Mouse (Mus musculus): ENCODE results near the gene Kctd5. TPM values are rescaled to one million over a fixed set of nuclear protein-coding genes. Genes with fewer than 3 reads are reported as not detected.

Gene Kctd5
- polyA plus RNA-seq, 1 experiment from 2014 or later, result 92.3 TPM

DNA sequence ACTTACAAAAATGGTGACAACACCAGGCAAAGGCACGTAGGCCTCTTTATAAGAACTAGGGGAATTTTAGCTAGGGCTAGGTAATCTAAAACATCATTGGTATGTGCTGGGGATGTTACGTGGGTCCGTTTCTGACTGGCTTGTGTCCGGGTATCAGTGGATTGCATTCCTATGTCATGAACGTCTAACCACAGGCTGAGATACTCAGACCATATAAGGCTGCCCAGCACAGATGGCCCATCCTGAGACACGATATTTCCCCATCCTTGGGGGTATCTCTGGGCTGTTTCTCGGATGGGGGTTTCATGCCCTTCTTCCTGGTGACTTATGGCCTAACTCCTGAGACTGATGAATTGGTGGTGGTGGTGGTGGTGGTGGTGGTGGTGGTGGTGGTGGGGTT lies 38.2 kb downstream of the Kctd5 start:
- no peak overlapping the region for H3K4me2 ChIP-seq (replicated peaks)
- no peak for ATAC-seq (ENCODE audit: low FRiP score, low read depth)
- no peak overlapping the region for H3K4me3 ChIP-seq
- H3K36me3 ChIP-seq, result no peaks in the 10 kb centered on the region
- H3K9ac ChIP-seq (replicated peaks), result no peak overlapping the region
- no peaks in the 10 kb centered on the region for H3K4me1 ChIP-seq
- H3K27me3 ChIP-seq, result no peaks in the 10 kb centered on the region
- 87% methylated on average over 7 of the region's 7 CpGs for WGBS
- H3K9me3 ChIP-seq, result 0 out of 2 replicates have a peak, but pooled peaks cover 2% of the 10 kb centered on the region
- H3K27ac ChIP-seq (replicated peaks), result no peak overlapping the region

DNA sequence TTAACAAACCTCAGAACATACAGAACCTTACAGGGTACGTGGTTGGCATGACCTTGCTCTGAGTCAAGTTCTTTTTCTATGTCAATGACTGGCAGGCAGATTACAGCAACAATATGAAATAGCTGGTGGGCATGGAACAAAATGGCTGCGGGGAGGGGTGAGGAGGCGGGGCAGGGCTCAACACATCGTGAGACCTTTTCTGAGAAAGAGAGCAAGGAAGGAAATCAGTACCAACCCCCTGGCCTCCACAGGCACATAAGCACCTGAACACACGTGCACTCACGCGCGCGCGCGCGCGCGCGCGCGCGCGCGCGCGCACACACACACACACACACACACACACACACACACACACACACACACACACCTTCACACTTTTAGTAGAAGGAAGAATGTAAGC lies 42.7 kb downstream of the Kctd5 start:
- H3K4me2 ChIP-seq (replicated peaks), result no peak overlapping the region
- ATAC-seq (ENCODE audit: low FRiP score, low read depth), result no peak
- WGBS, result 90% methylated on average over 11 of the region's 22 CpGs
- no peaks in the 10 kb centered on the region for H3K27me3 ChIP-seq
- no peak overlapping the region for H3K27ac ChIP-seq (replicated peaks)
- no peaks in the 10 kb centered on the region for H3K4me1 ChIP-seq
- H3K9me3 ChIP-seq, result no peaks in the 10 kb centered on the region
- H3K36me3 ChIP-seq, result no peaks in the 10 kb centered on the region
- no peak overlapping the region for H3K4me3 ChIP-seq
- no peak overlapping the region for H3K9ac ChIP-seq (replicated peaks)

DNA sequence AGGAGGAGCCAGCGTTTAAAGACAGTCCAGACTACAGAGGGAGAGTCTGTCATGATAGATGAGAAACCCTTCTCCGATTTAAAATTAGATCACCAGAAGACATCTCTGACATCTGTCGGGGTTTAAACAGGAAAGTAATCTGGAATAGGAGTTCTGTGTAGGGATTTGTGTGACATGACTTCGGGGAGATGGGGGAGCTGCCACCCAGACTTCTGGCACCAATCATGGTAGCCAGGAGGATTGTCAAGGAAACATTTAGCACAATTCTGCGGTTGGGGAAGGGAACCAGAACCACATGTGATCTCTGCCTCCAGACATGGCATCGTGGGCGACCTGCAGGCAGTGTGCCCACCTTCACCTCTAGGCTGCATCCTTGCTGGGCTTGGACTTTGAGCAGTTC lies 43.8 kb downstream of the Kctd5 start:
- 84% methylated on average over 7 of the region's 7 CpGs for WGBS
- H3K27ac ChIP-seq (replicated peaks), result no peak overlapping the region
- H3K9me3 ChIP-seq, result no peaks in the 10 kb centered on the region
- no peaks in the 10 kb centered on the region for H3K36me3 ChIP-seq
- no peak overlapping the region for H3K4me2 ChIP-seq (replicated peaks)
- H3K4me3 ChIP-seq, result no peak overlapping the region
- ATAC-seq (ENCODE audit: low FRiP score, low read depth), result no peak
- no peak overlapping the region for H3K9ac ChIP-seq (replicated peaks)
- H3K27me3 ChIP-seq, result no peaks in the 10 kb centered on the region
- no peaks in the 10 kb centered on the region for H3K4me1 ChIP-seq

DNA sequence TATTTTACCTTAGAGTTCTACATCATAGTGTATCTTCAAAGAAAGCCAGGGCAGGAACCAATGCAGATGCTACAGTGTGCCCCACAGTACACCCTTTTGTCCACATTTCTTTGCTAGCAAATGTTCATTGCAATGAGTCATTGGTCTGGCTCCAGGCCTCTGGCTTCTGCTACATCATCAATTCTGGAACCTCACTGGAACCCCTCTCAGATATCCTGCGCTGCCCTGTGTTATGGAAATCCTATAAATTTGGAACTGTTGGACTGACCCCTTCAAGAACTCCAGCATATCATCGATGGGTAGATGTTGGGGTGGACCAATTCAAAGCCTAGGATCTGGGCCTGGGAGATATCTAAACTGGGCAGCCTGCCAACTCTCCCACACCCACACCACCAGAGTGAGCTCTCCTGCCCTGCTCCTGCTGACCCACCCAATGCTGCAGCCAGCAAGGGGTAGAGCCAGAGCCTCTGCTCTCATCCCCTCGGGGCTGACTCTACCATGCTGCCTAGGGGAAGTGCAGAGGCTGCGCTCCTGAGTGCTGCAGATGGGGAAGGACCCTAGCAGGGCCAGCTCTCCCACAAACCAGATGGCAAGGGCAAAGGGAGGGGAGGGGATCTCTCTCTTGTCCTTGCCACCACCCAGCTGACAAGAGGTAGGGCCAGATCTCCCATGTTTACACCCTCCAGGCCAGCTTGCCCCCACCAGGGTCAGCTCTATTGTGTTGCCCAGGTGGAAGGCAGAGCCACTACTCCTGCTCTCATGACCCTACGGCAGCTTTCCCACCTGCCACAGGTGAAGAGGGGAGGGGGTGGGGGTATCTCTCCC lies 51.7 kb downstream of the Kctd5 start:
- H3K27me3 ChIP-seq, result 0 out of 2 replicates have a peak, but pooled peaks cover 7% of the 10 kb centered on the region
- no peaks in the 10 kb centered on the region for H3K4me1 ChIP-seq
- H3K4me2 ChIP-seq (replicated peaks), result no peak overlapping the region
- no peak for ATAC-seq (ENCODE audit: low FRiP score, low read depth)
- no peak overlapping the region for H3K9ac ChIP-seq (replicated peaks)
- WGBS, result 78% methylated on average over 5 of the region's 5 CpGs
- no peaks in the 10 kb centered on the region for H3K9me3 ChIP-seq
- H3K27ac ChIP-seq (replicated peaks), result no peak overlapping the region
- H3K4me3 ChIP-seq, result no peak overlapping the region
- no peaks in the 10 kb centered on the region for H3K36me3 ChIP-seq

DNA sequence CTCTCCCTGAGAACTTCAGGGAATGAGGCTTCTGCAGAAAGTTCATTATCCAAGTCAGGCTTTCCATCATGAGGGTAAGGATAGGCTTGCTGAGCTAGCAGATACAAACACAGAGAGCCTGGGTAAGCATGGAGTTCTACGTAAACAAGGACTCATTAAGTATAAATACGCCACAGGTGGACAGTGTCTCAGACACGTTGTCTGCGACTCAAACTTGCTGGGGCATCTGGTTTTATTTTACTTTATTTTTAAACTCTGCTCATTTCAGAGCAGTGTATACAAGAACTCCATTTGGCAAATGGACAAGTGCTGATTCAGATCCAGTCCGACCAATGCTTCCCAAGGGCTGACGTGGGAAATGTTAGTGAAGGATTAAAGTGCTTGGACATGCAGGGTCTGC lies 52.6 kb downstream of the Kctd5 start:
- no peaks in the 10 kb centered on the region for H3K9me3 ChIP-seq
- ATAC-seq (ENCODE audit: low FRiP score, low read depth), result no peak
- no peak overlapping the region for H3K4me3 ChIP-seq
- 0 out of 2 replicates have a peak, but pooled peaks cover 7% of the 10 kb centered on the region for H3K27me3 ChIP-seq
- H3K4me1 ChIP-seq, result no peaks in the 10 kb centered on the region
- WGBS, result 87% methylated on average over 6 of the region's 6 CpGs
- no peak overlapping the region for H3K4me2 ChIP-seq (replicated peaks)
- no peak overlapping the region for H3K27ac ChIP-seq (replicated peaks)
- H3K9ac ChIP-seq (replicated peaks), result no peak overlapping the region
- no peaks in the 10 kb centered on the region for H3K36me3 ChIP-seq

DNA sequence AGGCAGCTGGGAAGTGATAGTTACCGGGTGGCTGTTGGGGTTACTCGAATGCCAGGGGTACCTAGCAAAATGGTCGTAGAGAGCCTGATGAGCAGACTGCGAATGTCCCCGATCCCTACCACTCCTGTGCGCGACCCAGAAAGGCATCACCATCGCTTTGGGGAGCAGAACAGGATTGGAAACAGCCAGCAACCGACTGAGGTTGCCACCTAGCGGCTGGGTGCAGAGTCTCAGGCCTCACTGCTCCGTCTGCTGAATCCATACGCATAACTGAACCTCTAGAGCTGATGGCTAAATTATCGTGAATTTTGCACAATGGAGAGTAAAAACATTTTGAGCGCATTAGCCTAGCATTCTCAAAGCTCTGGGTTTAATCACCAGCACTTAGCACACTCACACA lies 57.6 kb downstream of the Kctd5 start:
- Histone ChIP-seq H3K27ac (replicated peaks) (no peak overlapping the region), H3K36me3 (no peaks in the 10 kb centered on the region), H3K9me3 (no peaks in the 10 kb centered on the region), H3K4me3 (no peak overlapping the region), H3K9ac (replicated peaks) (no peak overlapping the region), H3K4me1 (no peaks in the 10 kb centered on the region), H3K4me2 (replicated peaks) (no peak overlapping the region), H3K27me3 (no peaks in the 10 kb centered on the region)
- no peak for ATAC-seq (ENCODE audit: low FRiP score, low read depth)
- WGBS, result 27% methylated on average over 14 of the region's 14 CpGs

DNA sequence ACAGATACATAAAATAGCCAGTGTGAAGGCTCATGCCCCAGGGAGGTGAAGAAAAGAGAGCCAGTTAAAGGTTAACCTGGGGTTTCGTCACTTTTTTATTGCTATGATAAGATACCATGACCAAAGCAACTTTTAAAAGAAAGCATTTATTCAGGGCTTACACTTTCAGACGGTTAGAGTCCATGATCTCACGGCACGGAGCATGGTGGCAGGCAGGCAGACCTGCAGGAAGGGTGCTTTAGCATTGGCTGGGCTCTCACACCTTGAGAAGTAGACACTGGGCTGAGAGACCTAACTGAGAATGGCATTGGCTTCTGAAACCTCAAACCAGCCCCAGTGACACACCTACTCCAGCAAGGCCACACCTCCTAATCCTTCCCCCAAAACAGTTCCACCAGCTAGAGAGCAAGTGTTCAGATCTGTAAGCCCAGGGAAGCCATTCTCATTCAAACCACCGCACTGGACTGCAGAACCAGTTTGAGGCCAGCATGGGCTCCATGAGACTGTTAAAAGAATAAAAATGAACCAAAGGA lies 58.8 kb downstream of the Kctd5 start:
- Histone ChIP-seq H3K9me3 (no peaks in the 10 kb centered on the region), H3K27ac (replicated peaks) (no peak overlapping the region), H3K9ac (replicated peaks) (no peak overlapping the region), H3K36me3 (no peaks in the 10 kb centered on the region), H3K4me3 (no peak overlapping the region), H3K4me2 (replicated peaks) (no peak overlapping the region), H3K27me3 (no peaks in the 10 kb centered on the region), H3K4me1 (no peaks in the 10 kb centered on the region)
- 90% methylated on average over 5 of the region's 5 CpGs for WGBS
- no peak for ATAC-seq (ENCODE audit: low FRiP score, low read depth)

DNA sequence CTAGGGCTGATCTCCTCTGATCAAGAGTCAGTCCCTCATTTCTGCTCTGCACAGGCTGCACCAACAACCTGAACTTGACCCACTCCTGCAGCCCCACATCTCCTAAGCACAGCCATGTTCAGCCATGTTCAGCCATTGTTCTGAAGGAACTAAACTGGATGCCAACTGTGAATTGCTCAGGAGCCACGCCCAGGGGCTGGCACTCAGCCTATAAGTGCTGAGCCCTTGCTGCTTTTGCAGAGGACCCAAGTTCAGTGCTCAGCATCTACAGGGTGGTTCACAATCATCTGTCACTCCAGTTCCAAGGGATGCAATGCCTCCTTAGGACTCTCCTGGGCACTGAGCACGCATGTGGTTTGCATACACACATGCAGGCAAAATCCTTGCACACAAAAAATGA lies 60.4 kb downstream of the Kctd5 start:
- H3K4me1 ChIP-seq, result no peaks in the 10 kb centered on the region
- H3K9ac ChIP-seq (replicated peaks), result no peak overlapping the region
- no peak for ATAC-seq (ENCODE audit: low FRiP score, low read depth)
- H3K4me2 ChIP-seq (replicated peaks), result no peak overlapping the region
- no peaks in the 10 kb centered on the region for H3K27me3 ChIP-seq
- no peaks in the 10 kb centered on the region for H3K9me3 ChIP-seq
- no peaks in the 10 kb centered on the region for H3K36me3 ChIP-seq
- H3K27ac ChIP-seq (replicated peaks), result no peak overlapping the region
- WGBS, result 81% methylated on average over 2 of the region's 2 CpGs
- no peak overlapping the region for H3K4me3 ChIP-seq

DNA sequence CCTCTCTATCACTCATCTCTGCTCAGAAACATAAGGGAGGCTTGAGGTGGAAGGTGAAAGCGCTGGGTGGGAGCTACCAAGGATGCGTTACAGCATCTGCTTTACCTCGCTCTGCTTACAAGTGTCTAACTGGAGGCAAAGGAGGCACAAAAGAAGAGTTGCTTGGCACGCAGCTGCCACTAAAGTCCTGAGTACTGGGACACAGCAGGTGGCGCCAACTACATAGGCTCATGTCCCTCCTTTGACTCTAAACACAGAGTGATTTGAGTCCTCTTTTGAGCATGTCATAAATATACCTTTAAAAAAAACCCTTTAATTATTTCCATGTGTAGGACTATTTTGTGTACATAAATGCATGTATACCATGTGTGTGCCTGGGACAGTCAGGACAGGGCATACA lies 63.7 kb downstream of the Kctd5 start:
- Histone ChIP-seq H3K27me3 (no peaks in the 10 kb centered on the region), H3K4me2 (replicated peaks) (no peak overlapping the region)
- no peak for ATAC-seq (ENCODE audit: low FRiP score, low read depth)

DNA sequence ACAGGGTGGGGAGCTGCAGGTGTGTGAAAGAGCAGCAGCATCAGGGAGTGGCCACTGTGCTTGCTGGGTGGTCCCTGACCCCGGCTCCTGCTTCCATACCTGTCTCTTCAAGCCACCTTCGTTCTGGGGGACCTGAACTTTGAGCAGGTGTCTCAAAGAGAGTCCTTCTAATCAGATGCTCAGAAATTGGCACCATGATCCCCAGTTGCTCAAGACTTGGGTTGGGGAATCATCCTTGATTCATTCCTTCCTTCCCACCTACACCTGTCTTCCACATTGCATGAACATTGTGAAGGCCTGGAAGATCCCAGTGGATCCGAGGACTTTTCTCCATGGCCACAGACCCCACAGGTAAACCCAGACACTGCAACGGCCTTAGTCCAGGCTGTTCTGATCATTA lies 65.2 kb downstream of the Kctd5 start:
- WGBS, result 84% methylated on average over 4 of the region's 4 CpGs

More for the DNA sequence above, 63.7 kb downstream of the Kctd5 start:
- Histone ChIP-seq H3K27ac (replicated peaks) (no peak overlapping the region), H3K4me3 (no peak overlapping the region), H3K4me1 (no peaks in the 10 kb centered on the region), H3K9me3 (no peaks in the 10 kb centered on the region), H3K9ac (replicated peaks) (no peak overlapping the region), H3K36me3 (no peaks in the 10 kb centered on the region)
- WGBS, result 51% methylated on average over 5 of the region's 5 CpGs

DNA sequence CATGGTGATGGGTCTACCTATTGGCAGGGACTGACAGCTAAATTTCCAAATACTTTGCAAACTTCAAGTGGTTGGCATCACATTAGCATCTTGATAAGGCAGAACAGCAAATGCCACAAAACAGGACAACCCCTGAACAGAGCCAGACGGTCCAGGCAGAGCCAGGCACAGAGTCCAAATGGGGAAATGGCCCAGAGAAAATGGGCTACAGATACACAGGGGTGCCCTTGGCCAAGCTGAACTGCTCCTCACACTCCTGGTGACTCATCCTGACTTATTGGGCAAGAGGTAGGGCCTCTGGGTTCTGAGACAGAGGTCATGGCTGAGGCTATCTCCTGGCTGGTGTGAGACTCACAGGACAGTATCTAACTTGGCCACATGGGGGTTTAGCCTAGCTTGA lies 65.9 kb downstream of the Kctd5 start:
- H3K4me1 ChIP-seq, result no peaks in the 10 kb centered on the region
- no peak overlapping the region for H3K27ac ChIP-seq (replicated peaks)
- 74% methylated on average over 1 of the region's 1 CpGs for WGBS
- H3K9ac ChIP-seq (replicated peaks), result no peak overlapping the region
- no peak overlapping the region for H3K4me2 ChIP-seq (replicated peaks)
- no peaks in the 10 kb centered on the region for H3K36me3 ChIP-seq
- no peak overlapping the region for H3K4me3 ChIP-seq
- no peaks in the 10 kb centered on the region for H3K9me3 ChIP-seq
- ATAC-seq (ENCODE audit: low FRiP score, low read depth), result no peak
- H3K27me3 ChIP-seq, result no peaks in the 10 kb centered on the region

More for the DNA sequence above, 65.2 kb downstream of the Kctd5 start:
- no peak overlapping the region for H3K27ac ChIP-seq (replicated peaks)
- no peaks in the 10 kb centered on the region for H3K27me3 ChIP-seq
- no peaks in the 10 kb centered on the region for H3K4me1 ChIP-seq
- H3K9me3 ChIP-seq, result no peaks in the 10 kb centered on the region
- no peaks in the 10 kb centered on the region for H3K36me3 ChIP-seq
- ATAC-seq (ENCODE audit: low FRiP score, low read depth), result no peak
- no peak overlapping the region for H3K9ac ChIP-seq (replicated peaks)
- no peak overlapping the region for H3K4me3 ChIP-seq
- H3K4me2 ChIP-seq (replicated peaks), result no peak overlapping the region

DNA sequence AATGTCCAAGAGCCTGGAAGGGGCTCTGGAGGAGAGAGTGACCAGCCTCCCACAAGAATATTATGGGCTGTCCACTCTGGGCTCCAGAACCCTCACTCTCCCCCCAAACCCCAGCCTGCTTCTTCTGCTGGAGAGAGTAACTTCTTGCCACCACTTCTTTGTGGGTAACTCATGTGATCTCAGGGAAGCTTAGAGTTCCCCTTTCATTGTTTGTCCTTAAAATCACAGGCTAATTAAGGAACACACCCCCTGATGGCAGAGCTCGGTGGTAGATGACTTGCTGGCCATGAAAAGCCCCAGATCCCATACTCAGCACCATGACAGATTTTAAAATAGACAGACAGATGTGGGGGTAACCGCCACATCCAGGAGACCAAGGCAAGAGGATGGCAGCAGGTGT lies 66.4 kb downstream of the Kctd5 start:
- Histone ChIP-seq H3K9ac (replicated peaks) (no peak overlapping the region), H3K27me3 (no peaks in the 10 kb centered on the region), H3K4me2 (replicated peaks) (no peak overlapping the region), H3K27ac (replicated peaks) (no peak overlapping the region), H3K4me3 (no peak overlapping the region), H3K36me3 (no peaks in the 10 kb centered on the region), H3K9me3 (no peaks in the 10 kb centered on the region), H3K4me1 (no peaks in the 10 kb centered on the region)
- ATAC-seq (ENCODE audit: low FRiP score, low read depth), result no peak
- 52% methylated on average over 2 of the region's 2 CpGs for WGBS

Data from midbrain, embryonic 12.5 days (tissue).